Mouse (Mus musculus) stomach, embryonic 16.5 days (tissue): Measurements from ENCODE around the gene Rundc3a. TPM values are rescaled to one million over a fixed set of nuclear protein-coding genes. Genes with fewer than 3 reads are reported as not detected.

Source experiments
- ATAC-seq: fragments of 200-750 bp; cut with Nextera tagmentation; 2 replicates; pipeline ENCODE4 v1.8.0; 2017; ENCODE audit warnings: moderate number of reproducible peaks, moderate TSS enrichment; ENCODE audit not compliant: insufficient read depth, low FRiP score
- H3K27ac ChIP-seq: fragments of 300-500 bp; sonication (generic); 2 replicates; pipeline ENCODE4 v1.5.1; 2014; ENCODE audit warnings: low read length
- H3K27me3 ChIP-seq: fragments of 300-500 bp; sonication (generic); 2 replicates; pipeline ENCODE4 v1.6.1; 2014; ENCODE audit warnings: low read length, control low read depth, mixed read lengths; ENCODE audit not compliant: control insufficient read depth, insufficient read depth
- H3K36me3 ChIP-seq: fragments of 300-500 bp; sonication (generic); 2 replicates; pipeline ENCODE4 v1.6.1; 2014; ENCODE audit warnings: low read length; ENCODE audit not compliant: control insufficient read depth, insufficient read depth
- H3K4me1 ChIP-seq: fragments of 300-500 bp; sonication (generic); 2 replicates; pipeline ENCODE4 v1.6.1; 2014; ENCODE audit warnings: low read length, control low read depth, mixed read lengths; ENCODE audit not compliant: control insufficient read depth, insufficient read depth
- H3K4me2 ChIP-seq: fragments of 300-500 bp; sonication (generic); 2 replicates; pipeline ENCODE4 v1.6.1; 2014; ENCODE audit warnings: low read depth, low read length, mixed read lengths
- H3K4me3 ChIP-seq: fragments of 300-500 bp; sonication (generic); replicated peaks from 2 replicates; pipeline ENCODE4 v1.5.1; 2014; ENCODE audit warnings: mild to moderate bottlenecking, low read length
- H3K9ac ChIP-seq: fragments of 300-500 bp; sonication (generic); 2 replicates; pipeline ENCODE4 v1.6.1; 2014; ENCODE audit warnings: low read length
- H3K9me3 ChIP-seq: fragments of 300-500 bp; sonication (generic); replicated peaks from 2 replicates; pipeline ENCODE4 v1.6.1; 2016; ENCODE audit warnings: low read length, control low read depth; ENCODE audit not compliant: control insufficient read depth
- WGBS: fragments of 180-500 bp; shearing (Covaris S2); extraction: QIAGEN DNeasy Blood & Tissue Kit; methylation state at CpG from one replicate; pipeline ENCODE4 v1.1.7; 2014; 5-methylcytosine and 5-hydroxymethylcytosine counted together
- polyA plus RNA-seq: library from polyadenylated mRNA; unstranded; fragments of >200 nt; fragmentation: Nextera tagmentation; extraction: Ambion mirVana; gene quantifications from 2 replicates; pipeline ENCODE4 v1.2.1, GENCODE M21; 2015

The Rundc3a gene
- polyA plus RNA-seq, 1 experiment from 2014 or later, result 7.6 TPM

DNA sequence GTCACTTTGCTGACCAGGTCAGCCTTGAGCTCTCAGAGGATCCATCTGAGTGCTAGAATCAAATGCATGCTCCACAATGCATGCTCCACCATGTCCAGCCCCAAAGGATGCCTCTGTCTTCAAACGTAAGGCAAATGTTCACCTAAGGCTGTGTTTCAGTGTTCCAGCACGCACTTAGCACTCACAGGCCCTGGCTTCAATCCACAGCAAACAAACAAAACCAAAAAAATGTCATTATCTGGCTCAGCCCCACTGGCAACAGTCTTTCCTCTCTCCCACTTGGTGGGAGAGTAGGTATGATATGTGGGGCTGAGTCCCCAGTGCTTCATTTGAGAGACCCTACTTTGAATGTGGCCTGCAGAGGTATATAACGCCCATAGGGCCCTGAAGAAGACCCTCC is 17.9 kb downstream of the Rundc3a start:
- Histone ChIP-seq H3K9ac (peak overlapping the region; percentile 43; the same call in 1 of the 2 replicates), H3K9me3 (no peaks in the 10 kb centered on the region), H3K4me2 (no peak overlapping the region), H3K4me1 (peaks cover 18% of the 10 kb centered on the region), H3K4me3 (no peak overlapping the region), H3K27ac (no peak overlapping the region), H3K27me3 (no peaks in the 10 kb centered on the region), H3K36me3 (no peaks in the 10 kb centered on the region)
- ATAC-seq, result no peak
- WGBS, result 71% methylated on average over 3 of the region's 3 CpGs

DNA sequence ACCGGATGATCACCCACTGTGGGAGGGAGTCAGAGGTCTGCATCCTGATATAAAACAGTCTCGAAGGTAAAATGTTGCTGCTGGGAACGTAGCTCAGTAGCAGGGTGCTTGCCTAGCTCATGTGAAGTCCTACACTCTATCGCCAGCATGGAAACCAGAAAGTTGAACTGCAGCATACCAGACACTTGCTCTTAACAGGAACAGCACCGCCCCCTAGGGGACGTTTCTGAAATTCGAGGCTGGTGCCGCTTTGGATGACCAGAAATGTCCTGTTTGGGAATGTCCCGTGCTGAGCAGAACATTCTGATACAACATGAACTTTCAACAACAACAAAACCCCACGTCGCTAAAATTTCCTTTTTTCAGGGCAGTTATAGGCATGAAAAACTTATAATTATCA is 18.5 kb downstream of the Rundc3a start:
- H3K4me1 ChIP-seq, result peaks cover 12% of the 10 kb centered on the region; the same call in 1 of the 2 replicates
- 8% methylated on average over 11 of the region's 11 CpGs for WGBS
- H3K27me3 ChIP-seq, result no peaks in the 10 kb centered on the region
- H3K27ac ChIP-seq, result no peak overlapping the region
- H3K4me3 ChIP-seq, result no peak overlapping the region
- H3K9ac ChIP-seq, result 0 out of 2 replicates have a peak overlapping the region, but pooled peaks have one; percentile 23
- no peaks in the 10 kb centered on the region for H3K36me3 ChIP-seq
- no peak overlapping the region for H3K4me2 ChIP-seq
- 0 out of 2 replicates have a peak, but pooled peaks have one; percentile 11 for ATAC-seq
- no peaks in the 10 kb centered on the region for H3K9me3 ChIP-seq

DNA sequence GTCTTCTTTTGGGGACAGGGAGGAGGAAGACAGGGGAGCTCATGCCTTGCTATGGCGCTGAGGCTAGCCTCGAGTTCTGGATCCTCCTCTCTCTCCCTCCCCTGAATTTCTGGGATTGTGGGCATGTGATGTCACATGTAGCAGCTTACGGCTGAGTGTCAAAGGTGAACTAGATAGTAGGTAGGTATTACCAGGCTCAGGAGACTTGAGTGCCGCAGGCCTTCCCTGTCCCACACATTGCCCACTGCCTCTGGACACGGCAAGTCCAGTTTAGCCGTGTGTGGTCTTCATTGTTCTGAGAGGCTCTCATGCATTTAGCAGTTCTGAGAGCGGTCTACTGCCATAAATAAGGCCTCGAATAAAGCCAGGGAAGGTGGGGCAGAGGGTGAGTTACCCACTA is 19.9 kb downstream of the Rundc3a start:
- Histone ChIP-seq H3K4me1 (peaks cover 8% of the 10 kb centered on the region; the same call in 1 of the 2 replicates), H3K27ac (no peak overlapping the region), H3K27me3 (no peaks in the 10 kb centered on the region), H3K9me3 (no peaks in the 10 kb centered on the region), H3K9ac (no peak overlapping the region), H3K36me3 (no peaks in the 10 kb centered on the region), H3K4me3 (no peak overlapping the region), H3K4me2 (no peak overlapping the region)
- 76% methylated on average over 8 of the region's 8 CpGs for WGBS
- no peak for ATAC-seq

DNA sequence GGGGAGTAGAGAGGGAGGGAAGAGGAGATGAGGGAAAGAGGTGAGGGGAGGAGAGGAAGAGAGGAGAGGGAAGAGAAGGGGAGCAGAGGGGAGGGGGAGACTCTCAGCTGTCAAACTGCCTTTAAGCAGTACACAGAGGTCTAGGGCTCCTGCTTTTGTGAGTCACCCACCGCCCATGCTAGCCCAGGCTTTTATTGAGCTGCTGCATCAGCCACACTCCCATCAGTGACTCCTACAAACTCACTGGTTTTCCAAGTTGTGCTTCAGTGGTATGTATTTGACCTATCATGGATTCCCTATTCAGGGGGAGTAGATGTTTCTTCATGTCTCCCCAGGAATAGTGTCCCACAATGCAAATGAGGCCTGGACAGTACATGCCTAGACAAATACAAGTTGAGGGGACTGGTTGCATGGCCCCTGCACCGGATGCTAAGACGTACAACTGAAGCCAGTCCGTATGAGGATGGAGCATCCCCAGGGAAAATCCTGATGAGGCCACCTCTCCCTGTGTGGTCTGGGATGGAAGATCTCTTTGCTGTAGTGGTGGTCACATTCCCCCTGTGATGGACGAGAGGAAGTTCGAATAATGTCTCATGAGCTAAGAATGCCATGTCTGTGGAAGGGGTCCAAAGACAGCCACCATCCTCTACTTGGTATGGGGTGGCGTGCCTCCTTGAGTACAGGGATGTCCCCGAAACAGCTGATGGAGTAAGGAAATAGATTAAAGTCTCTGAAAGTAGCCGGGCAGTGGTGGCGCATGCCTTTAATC is 22.0 kb downstream of the Rundc3a start:
- WGBS, result 62% methylated on average over 10 of the region's 10 CpGs
- Histone ChIP-seq H3K9ac (no peak overlapping the region), H3K4me2 (no peak overlapping the region), H3K4me3 (no peak overlapping the region), H3K4me1 (peaks cover 3% of the 10 kb centered on the region; the same call in 1 of the 2 replicates), H3K27me3 (no peaks in the 10 kb centered on the region), H3K36me3 (no peaks in the 10 kb centered on the region), H3K27ac (no peak overlapping the region), H3K9me3 (no peaks in the 10 kb centered on the region)
- ATAC-seq, result no peak

DNA sequence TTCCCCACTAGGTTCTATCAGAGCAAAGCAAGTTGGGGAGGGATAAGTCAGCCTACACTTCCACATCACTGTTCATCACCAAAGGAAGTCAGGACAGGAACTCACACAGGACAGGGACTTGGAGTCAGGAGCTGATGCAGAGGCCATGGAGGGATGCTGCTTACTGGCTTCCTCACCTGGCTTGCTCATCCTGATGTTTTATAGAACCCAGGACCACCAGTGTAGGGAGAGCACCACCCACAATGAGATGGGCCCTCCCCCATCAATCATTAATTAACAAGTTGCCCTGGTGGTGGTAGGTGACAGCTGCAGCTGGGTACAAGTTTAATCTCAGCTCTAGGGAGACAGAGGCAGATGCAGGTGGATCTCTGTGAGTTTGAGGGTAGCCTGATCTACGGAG is 24.0 kb downstream of the Rundc3a start:
- Histone ChIP-seq H3K4me1 (no peaks in the 10 kb centered on the region), H3K27ac (no peak overlapping the region), H3K9ac (no peak overlapping the region), H3K36me3 (no peaks in the 10 kb centered on the region), H3K4me2 (no peak overlapping the region), H3K9me3 (no peaks in the 10 kb centered on the region), H3K27me3 (no peaks in the 10 kb centered on the region), H3K4me3 (no peak overlapping the region)
- 72% methylated on average over 1 of the region's 1 CpGs for WGBS
- no peak for ATAC-seq

DNA sequence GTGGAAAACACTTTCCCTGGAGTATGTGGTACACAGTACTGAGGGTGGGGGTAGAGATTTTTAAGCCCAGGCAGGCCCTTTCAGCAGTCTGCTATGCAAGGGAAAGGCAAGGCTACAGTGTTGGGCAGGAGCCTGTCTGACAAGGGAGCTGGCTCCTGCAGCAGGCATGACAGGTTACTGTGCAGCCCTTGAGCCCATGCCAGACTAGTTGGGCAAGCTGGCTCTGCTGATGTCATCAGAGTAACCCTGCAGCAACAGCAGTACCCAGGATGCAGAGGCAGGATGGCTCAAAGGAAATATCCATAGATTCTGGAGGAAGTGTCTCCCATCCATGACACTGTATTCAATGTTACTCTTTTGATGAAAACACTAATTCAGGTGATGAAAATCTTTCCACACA is 25.7 kb downstream of the Rundc3a start:
- Histone ChIP-seq H3K27me3 (no peaks in the 10 kb centered on the region), H3K27ac (no peak overlapping the region), H3K4me2 (no peak overlapping the region), H3K36me3 (no peaks in the 10 kb centered on the region), H3K9me3 (no peaks in the 10 kb centered on the region), H3K4me1 (no peaks in the 10 kb centered on the region), H3K4me3 (no peak overlapping the region), H3K9ac (no peak overlapping the region)
- ATAC-seq, result no peak

DNA sequence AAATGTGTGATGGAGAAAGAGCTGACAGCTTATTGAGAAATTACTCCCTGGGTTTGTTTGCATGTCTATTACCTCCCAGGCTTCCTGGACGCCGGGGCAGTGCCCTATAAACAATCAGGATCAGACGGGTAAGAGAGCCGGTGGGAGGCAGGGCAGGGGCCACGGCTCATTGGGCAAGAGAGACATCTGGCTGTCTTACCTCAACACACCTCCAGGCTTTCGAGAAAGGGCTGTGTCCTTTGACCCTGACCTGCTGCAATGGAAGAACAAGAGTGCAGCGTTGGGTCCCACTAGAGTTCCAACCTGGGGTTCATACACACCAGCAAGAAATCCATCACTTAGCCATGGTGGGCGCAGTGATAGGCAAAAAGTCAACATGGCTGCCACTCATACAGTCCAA is 28.4 kb downstream of the Rundc3a start:
- Histone ChIP-seq H3K36me3 (no peaks in the 10 kb centered on the region), H3K9me3 (no peaks in the 10 kb centered on the region), H3K9ac (no peak overlapping the region), H3K4me2 (no peak overlapping the region), H3K4me1 (no peaks in the 10 kb centered on the region), H3K27me3 (no peaks in the 10 kb centered on the region), H3K4me3 (no peak overlapping the region), H3K27ac (no peak overlapping the region)
- no peak for ATAC-seq
- WGBS, result 46% methylated on average over 8 of the region's 8 CpGs

DNA sequence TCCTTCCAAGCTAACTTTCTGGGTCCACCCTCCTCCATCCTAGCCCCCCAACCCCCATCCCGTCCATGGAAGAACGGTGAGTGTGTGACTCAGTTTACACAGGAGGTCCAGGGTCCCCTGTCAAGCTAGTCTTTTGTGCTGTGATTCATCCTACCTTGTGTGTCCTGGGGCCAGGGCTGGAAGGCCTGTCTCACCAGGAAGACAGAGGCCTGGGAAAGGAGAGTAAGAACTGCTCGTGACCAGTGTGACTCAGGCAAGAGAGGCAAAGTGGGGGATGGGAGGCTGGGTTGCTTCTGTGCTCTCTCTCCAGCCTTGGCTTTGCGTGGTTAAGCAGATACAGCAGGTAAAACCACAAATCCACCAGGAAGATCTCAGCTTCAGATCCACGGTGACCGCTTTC is 31.5 kb downstream of the Rundc3a start:
- no peak overlapping the region for H3K4me2 ChIP-seq
- no peak overlapping the region for H3K27ac ChIP-seq
- H3K27me3 ChIP-seq, result no peaks in the 10 kb centered on the region
- ATAC-seq, result no peak
- no peaks in the 10 kb centered on the region for H3K9me3 ChIP-seq
- H3K36me3 ChIP-seq, result no peaks in the 10 kb centered on the region
- 70% methylated on average over 6 of the region's 6 CpGs for WGBS
- H3K9ac ChIP-seq, result no peak overlapping the region
- peaks cover 3% of the 10 kb centered on the region for H3K4me1 ChIP-seq
- no peak overlapping the region for H3K4me3 ChIP-seq

DNA sequence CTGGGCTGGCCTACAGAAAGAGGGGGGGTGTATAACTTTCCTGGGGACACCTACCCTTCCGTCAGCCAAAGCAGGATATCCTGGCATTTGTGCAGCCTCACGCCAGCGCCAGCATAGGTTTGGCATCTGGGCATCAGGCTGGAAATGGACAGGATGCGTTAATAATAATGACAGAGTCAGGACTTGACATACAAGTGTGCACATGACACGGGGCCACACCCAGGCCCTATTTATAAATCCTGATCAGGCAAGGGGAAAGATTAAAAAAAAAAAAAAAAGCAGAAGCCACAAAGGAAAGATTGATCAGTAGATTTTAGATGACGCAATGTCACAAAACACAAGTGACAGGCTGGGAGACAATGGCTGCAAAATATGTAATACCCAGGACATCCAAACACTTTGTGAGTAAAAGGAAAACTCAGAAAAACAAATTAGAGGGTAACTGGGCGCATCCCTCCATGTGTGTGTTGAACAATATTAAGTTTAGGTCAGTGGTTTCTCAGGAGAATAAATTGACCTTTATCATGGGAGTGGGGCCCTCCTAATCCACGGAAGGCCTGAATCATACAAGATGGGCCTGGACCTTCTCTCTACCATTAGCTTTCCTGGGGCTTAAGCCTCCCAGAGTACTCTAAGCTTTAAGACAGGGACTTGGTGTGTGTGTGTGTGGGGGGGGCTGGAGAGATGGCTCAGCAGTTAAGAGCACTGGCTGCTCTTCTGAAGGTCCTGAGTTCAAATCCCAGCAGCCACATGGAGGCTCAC is 32.5 kb downstream of the Rundc3a start:
- H3K27ac ChIP-seq, result no peak overlapping the region
- no peaks in the 10 kb centered on the region for H3K9me3 ChIP-seq
- no peak overlapping the region for H3K4me2 ChIP-seq
- peaks cover 6% of the 10 kb centered on the region for H3K4me1 ChIP-seq
- no peak for ATAC-seq
- WGBS, result 75% methylated on average over 8 of the region's 8 CpGs
- no peak overlapping the region for H3K9ac ChIP-seq
- no peak overlapping the region for H3K4me3 ChIP-seq
- H3K27me3 ChIP-seq, result no peaks in the 10 kb centered on the region
- no peaks in the 10 kb centered on the region for H3K36me3 ChIP-seq
